Mouse (Mus musculus) limb, embryonic 14.5 days (tissue): ENCODE data around the gene Scn5a. TPM values are rescaled to one million over a fixed set of nuclear protein-coding genes. Genes with fewer than 3 reads are reported as not detected.

Experiments
- ATAC-seq: fragments of 200-750 bp; cut with Nextera tagmentation; 2 replicates; pipeline ENCODE4 v1.8.0; 2017; ENCODE audit warnings: low read depth, moderate number of reproducible peaks, moderate TSS enrichment; ENCODE audit not compliant: low FRiP score
- DNase-seq: peaks from one replicate; pipeline ENCODE4 v3.0.0-alpha.2; 2015; ENCODE audit warnings: low spot score
- H3K27ac ChIP-seq: fragments of 300-500 bp; sonication (generic); replicated peaks from 2 replicates; pipeline ENCODE4 v1.5.1; 2014; ENCODE audit warnings: low read depth, mild to moderate bottlenecking, low read length, moderate library complexity, mixed read lengths
- H3K27me3 ChIP-seq: fragments of 300-500 bp; sonication (generic); 2 replicates; pipeline ENCODE4 v1.6.1; 2014; ENCODE audit warnings: low read length, mixed read lengths; ENCODE audit not compliant: control insufficient read depth, insufficient read depth
- H3K36me3 ChIP-seq: fragments of 300-500 bp; sonication (generic); 2 replicates; pipeline ENCODE4 v1.6.1; 2014; ENCODE audit warnings: mild to moderate bottlenecking, low read length, moderate library complexity, mixed read lengths; ENCODE audit not compliant: control insufficient read depth, insufficient read depth
- H3K4me1 ChIP-seq: fragments of 300-500 bp; sonication (generic); 2 replicates; pipeline ENCODE4 v1.6.1; 2014; ENCODE audit warnings: antibody characterized with exemption, low read length, mixed read lengths; ENCODE audit not compliant: control insufficient read depth, insufficient read depth
- H3K4me2 ChIP-seq: fragments of 300-500 bp; sonication (generic); replicated peaks from 2 replicates; pipeline ENCODE4 v1.6.1; 2014; ENCODE audit warnings: low read depth, mild to moderate bottlenecking, low read length, moderate library complexity; ENCODE audit not compliant: severe bottlenecking
- H3K4me3 ChIP-seq: fragments of 300-500 bp; sonication (generic); replicated peaks from 2 replicates; pipeline ENCODE4 v1.5.1; 2014; ENCODE audit warnings: low read length
- H3K9ac ChIP-seq: fragments of 300-500 bp; sonication (generic); 2 replicates; pipeline ENCODE4 v1.6.1; 2014; ENCODE audit warnings: mild to moderate bottlenecking, low read depth, low read length, moderate library complexity; ENCODE audit not compliant: severe bottlenecking
- H3K9me3 ChIP-seq: fragments of 300-500 bp; sonication (generic); 2 replicates; pipeline ENCODE4 v1.6.1; 2016; ENCODE audit warnings: low read length; ENCODE audit not compliant: control insufficient read depth
- POLR2A ChIP-seq: fragments of 200-500 bp; IDR thresholded peaks from 2 replicates; pipeline ENCODE4 v1.8.0; 2012; ENCODE audit warnings: inconsistent platforms, mild to moderate bottlenecking, moderate library complexity, borderline replicate concordance; ENCODE audit not compliant: insufficient read depth, insufficient read length; ENCODE audit errors: extremely low read depth
- WGBS: fragments of 180-500 bp; shearing (Covaris S2); extraction: QIAGEN DNeasy Blood & Tissue Kit; methylation state at CpG from one replicate; pipeline ENCODE4 v1.1.7; 2014; 5-methylcytosine and 5-hydroxymethylcytosine counted together
- polyA plus RNA-seq, 2 experiments: library from polyadenylated mRNA; depleted of rRNA in 1 of 2; stranded (reverse) in 1 of 2; unstranded in 1 of 2; fragments of >200 nt; fragmentation: Nextera tagmentation in 1 of 2; extraction: Ambion mirVana in 1 of 2; gene quantifications; 2 replicates each; pipeline versions ENCODE4 v1.2.1 to v1.2.3; 2012 to 2014

Scn5a gene
- polyA plus RNA-seq, 2 experiments: 0.10 to 0.35 TPM

DNA sequence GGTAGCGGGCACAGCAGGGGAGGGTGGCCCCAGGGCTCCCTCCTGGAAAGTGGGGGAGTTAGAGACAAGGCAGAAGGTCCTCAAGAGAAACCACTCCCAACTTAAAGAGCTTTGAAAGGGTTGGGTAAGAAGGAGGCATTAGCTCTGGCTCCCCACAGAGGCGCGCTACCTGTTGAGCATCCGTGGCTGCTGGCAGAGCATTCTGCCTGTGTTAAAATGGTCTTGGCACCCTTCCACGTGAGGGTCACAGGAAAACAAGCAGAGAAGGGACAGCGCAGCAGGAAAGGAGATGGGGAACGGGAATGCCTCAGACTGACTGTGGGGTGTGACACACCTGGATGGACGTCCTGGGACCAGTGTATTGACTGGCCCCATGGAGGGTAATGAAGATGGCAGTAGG is 60.6 kb downstream of the Scn5a start:
- DNase-seq (no peak), ATAC-seq (no peak)
- no peaks in the 10 kb centered on the region for H3K9me3 ChIP-seq
- no peak overlapping the region for H3K27ac ChIP-seq
- no peak for TF ChIP-seq POLR2A
- no peaks in the 10 kb centered on the region for H3K27me3 ChIP-seq
- H3K4me3 ChIP-seq: no peak overlapping the region
- H3K9ac ChIP-seq: no peak overlapping the region
- H3K4me2 ChIP-seq: no peak overlapping the region
- no peaks in the 10 kb centered on the region; the same call in 1 of the 2 replicates for H3K4me1 ChIP-seq
- WGBS: 70% methylated on average over 8 of the region's 8 CpGs
- H3K36me3 ChIP-seq: no peaks in the 10 kb centered on the region

DNA sequence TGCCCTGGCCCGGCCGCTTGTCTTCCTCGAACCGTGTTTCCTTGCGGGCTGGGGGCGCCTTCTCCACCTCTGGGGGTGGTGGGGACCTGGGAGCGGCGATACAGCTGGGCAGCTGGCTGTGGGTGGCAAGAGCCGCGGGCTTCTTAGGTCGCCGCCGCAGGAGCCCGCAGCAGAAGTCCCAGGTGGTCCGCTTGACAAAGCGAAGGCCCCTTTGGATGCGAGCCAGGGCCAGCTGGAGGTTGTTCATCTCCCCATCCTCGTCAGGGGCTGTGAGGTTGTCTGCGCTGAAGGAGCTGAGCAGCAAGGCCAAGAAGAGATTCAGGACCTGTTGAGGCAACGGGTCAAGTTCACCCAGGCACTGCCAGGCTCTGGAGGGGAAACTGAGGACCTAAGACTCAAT is 61.3 kb downstream of the Scn5a start:
- DNase-seq: no peak
- no peak overlapping the region for H3K4me2 ChIP-seq
- H3K27me3 ChIP-seq: no peaks in the 10 kb centered on the region
- WGBS: 29% methylated on average over 20 of the region's 20 CpGs
- H3K9me3 ChIP-seq: no peaks in the 10 kb centered on the region
- ATAC-seq: no peak
- no peak for TF ChIP-seq POLR2A
- no peaks in the 10 kb centered on the region; the same call in 1 of the 2 replicates for H3K4me1 ChIP-seq
- H3K4me3 ChIP-seq: no peak overlapping the region
- H3K36me3 ChIP-seq: no peaks in the 10 kb centered on the region
- H3K27ac ChIP-seq: no peak overlapping the region
- no peak overlapping the region for H3K9ac ChIP-seq

DNA sequence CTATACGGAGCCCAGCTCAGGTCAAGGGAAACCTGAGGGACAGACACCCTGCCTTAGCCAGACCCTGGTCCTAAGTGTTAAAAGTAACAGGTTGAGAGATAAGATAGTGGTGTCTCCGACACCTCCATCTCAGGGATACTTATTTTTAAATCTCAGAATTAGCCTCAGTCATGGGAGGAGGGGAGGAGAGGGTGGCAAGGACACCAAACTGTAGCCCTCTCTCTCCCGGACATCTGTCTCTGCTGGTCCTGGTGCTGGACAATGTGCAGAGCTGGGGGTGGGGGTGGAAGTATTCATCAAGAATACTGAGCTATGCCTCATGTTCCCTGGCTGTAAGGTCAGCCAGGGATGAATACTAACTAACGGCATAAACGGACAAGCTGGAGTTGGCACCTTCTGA is 62.0 kb downstream of the Scn5a start:
- Histone ChIP-seq H3K9ac (no peak overlapping the region), H3K4me3 (no peak overlapping the region), H3K4me1 (no peaks in the 10 kb centered on the region; the same call in 1 of the 2 replicates), H3K27me3 (no peaks in the 10 kb centered on the region), H3K27ac (no peak overlapping the region), H3K36me3 (no peaks in the 10 kb centered on the region), H3K4me2 (no peak overlapping the region), H3K9me3 (no peaks in the 10 kb centered on the region)
- 52% methylated on average over 5 of the region's 5 CpGs for WGBS
- TF ChIP-seq POLR2A: no peak
- DNase-seq (no peak), ATAC-seq (no peak)

DNA sequence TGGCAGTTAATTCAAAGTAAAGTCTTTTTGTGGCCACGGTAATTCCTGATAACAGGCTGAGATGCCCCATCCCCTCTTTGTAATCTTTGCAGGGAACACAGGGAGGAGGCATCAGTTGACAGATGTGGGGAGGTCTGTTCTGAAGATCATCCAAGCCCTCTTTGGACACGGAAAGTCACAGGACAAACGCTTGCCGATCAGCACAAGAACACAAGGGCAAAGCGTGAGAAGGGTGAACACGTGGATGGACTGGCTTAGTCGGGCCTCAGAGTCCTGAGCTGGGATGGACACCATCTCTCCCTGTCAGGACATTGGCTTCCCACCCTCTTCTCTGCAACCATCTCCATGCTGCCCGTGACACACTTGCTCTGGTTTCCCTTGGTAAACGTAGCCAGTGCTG is 63.4 kb downstream of the Scn5a start:
- Histone ChIP-seq H3K4me3 (no peak overlapping the region), H3K9ac (no peak overlapping the region), H3K4me1 (no peaks in the 10 kb centered on the region; the same call in 1 of the 2 replicates), H3K4me2 (no peak overlapping the region), H3K27me3 (no peaks in the 10 kb centered on the region), H3K36me3 (no peaks in the 10 kb centered on the region), H3K27ac (no peak overlapping the region), H3K9me3 (no peaks in the 10 kb centered on the region)
- no peak for DNase-seq
- no peak for ATAC-seq
- TF ChIP-seq POLR2A: no peak
- 91% methylated on average over 9 of the region's 9 CpGs for WGBS

DNA sequence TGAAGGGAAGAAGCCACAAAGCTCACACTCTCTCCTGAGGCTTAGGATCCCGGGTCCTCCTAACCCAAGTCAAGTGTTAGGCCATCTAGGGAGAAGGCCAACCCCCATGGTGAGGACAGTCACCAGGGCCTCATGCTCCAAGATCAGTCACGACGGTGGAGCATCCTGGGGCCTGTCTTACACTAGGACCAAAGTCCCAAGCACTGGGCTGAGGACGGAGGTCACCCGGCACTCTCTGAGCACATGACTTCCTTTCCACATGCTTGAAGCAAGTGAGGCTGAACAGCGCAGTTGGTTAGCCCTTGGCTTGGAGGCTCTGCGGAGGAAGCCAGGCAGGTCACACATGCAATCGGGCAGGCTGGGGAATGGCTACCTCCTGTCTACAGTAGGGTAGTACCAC is 63.8 kb downstream of the Scn5a start:
- no peaks in the 10 kb centered on the region; the same call in 1 of the 2 replicates for H3K4me1 ChIP-seq
- H3K4me3 ChIP-seq: no peak overlapping the region
- no peak for TF ChIP-seq POLR2A
- no peak overlapping the region for H3K4me2 ChIP-seq
- no peak overlapping the region for H3K9ac ChIP-seq
- 81% methylated on average over 8 of the region's 8 CpGs for WGBS
- DNase-seq (no peak), ATAC-seq (no peak)
- no peaks in the 10 kb centered on the region for H3K9me3 ChIP-seq
- no peaks in the 10 kb centered on the region for H3K27me3 ChIP-seq
- no peak overlapping the region for H3K27ac ChIP-seq
- H3K36me3 ChIP-seq: no peaks in the 10 kb centered on the region

DNA sequence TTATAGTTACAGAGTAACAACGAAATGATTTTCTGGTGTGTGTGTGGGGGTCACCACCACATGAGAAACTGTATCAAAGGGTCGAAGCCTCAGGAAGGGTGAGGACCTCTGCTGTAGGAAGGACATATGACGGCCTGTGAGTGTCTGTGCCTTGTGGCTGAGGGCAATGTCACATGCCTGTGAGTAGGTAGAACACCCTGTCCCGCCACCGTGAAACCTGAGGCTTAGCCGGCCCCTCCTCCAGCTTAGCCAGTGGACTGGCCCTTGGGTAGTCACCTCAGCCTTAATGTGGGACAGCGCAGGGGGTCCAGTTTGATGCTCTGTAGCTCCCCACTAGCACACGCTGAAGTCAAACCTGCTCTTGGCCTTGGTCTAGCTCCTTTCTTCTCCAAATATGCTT is 65.0 kb downstream of the Scn5a start:
- ATAC-seq (no peak), DNase-seq (no peak)
- Histone ChIP-seq H3K36me3 (no peaks in the 10 kb centered on the region), H3K4me2 (no peak overlapping the region), H3K4me3 (no peak overlapping the region), H3K9me3 (no peaks in the 10 kb centered on the region), H3K27ac (no peak overlapping the region), H3K9ac (no peak overlapping the region), H3K4me1 (no peaks in the 10 kb centered on the region; the same call in 1 of the 2 replicates), H3K27me3 (no peaks in the 10 kb centered on the region)
- WGBS: 81% methylated on average over 8 of the region's 8 CpGs
- no peak for TF ChIP-seq POLR2A
